ENCODE assay signal across 16 mouse cellular contexts in genomic region chr2:96402514-96402913, GRCm38 (mm10).
"Had no signal": no experiment of that assay in that cellular context is flagged by ENCODE, and none has a peak within 500 bp of the region (broad histone marks: within the 10 kb centered on the region; RNA-seq: fewer than 3 reads in every experiment).

No protein-coding gene starts in this region.

- H3K36me3 ChIP-seq: lung, embryonic 15.5 days; midbrain, embryonic 10.5 days; midbrain, embryonic 12.5 days; midbrain, embryonic 15.5 days; neural tube, embryonic 12.5 days; stomach, embryonic 15.5 days had no signal

- H3K4me1 ChIP-seq: lung, embryonic 15.5 days; midbrain, embryonic 10.5 days; midbrain, embryonic 12.5 days; midbrain, embryonic 15.5 days; neural tube, embryonic 12.5 days; stomach, embryonic 15.5 days had no signal

- DNase-seq: lung, adult 2 months; lung, postnatal 14 days; lung, postnatal 36 days; right cerebral cortex, postnatal 14 days; thymus, adult 2 months; thymus, postnatal 25 days; thymus, postnatal 4 days had no signal

- H3K9me3 ChIP-seq: lung, embryonic 15.5 days; midbrain, embryonic 10.5 days; midbrain, embryonic 12.5 days; midbrain, embryonic 15.5 days; neural tube, embryonic 12.5 days; stomach, embryonic 15.5 days had no signal

- ATAC-seq: lung, postnatal 0 days; midbrain, embryonic 15.5 days had no signal

- H3K27me3 ChIP-seq: lung, embryonic 15.5 days; midbrain, embryonic 12.5 days; midbrain, embryonic 15.5 days; neural tube, embryonic 12.5 days; stomach, embryonic 15.5 days had no signal

- H3K4me2 ChIP-seq: lung, embryonic 15.5 days; midbrain, embryonic 12.5 days; midbrain, embryonic 15.5 days; neural tube, embryonic 12.5 days; stomach, embryonic 15.5 days had no signal

- H3K4me3 ChIP-seq: lung, embryonic 15.5 days; midbrain, embryonic 10.5 days; midbrain, embryonic 12.5 days; midbrain, embryonic 15.5 days; neural tube, embryonic 12.5 days; stomach, embryonic 15.5 days had no signal

- H3K9ac ChIP-seq: lung, embryonic 15.5 days; midbrain, embryonic 12.5 days; midbrain, embryonic 15.5 days; neural tube, embryonic 12.5 days; stomach, embryonic 15.5 days had no signal

- H3K27ac ChIP-seq: lung, embryonic 15.5 days; macrophage; midbrain, embryonic 10.5 days; midbrain, embryonic 12.5 days; midbrain, embryonic 15.5 days; neural tube, embryonic 12.5 days; stomach, embryonic 15.5 days; stomach, postnatal 0 days had no signal
